7 mouse cellular contexts compared by ENCODE assay signal in genomic region chr10:127621191-127622056, GRCm38 (mm10). TPM values are rescaled to one million over a fixed set of nuclear protein-coding genes. Genes with fewer than 3 reads are reported as not detected.
DNase-seq lines count a peak whose midpoint lies in the region; ATAC-seq lines count a peak whose summit lies in the region.

No protein-coding gene starts in this region.

- H3K27me3 ChIP-seq in limb, embryonic 11.5 days (ENCODE audit: control insufficient read depth, insufficient read depth, low read length) = no peaks in the 10 kb centered on the region
- H3K27me3 ChIP-seq in midbrain, embryonic 13.5 days = no peaks in the 10 kb centered on the region

- peaks cover 33% of the 10 kb centered on the region for H3K4me1 ChIP-seq in limb, embryonic 11.5 days (ENCODE audit: control insufficient read depth, insufficient read depth, low read length)
- peaks cover 45% of the 10 kb centered on the region for H3K4me1 ChIP-seq in midbrain, embryonic 13.5 days (replicated peaks)

- no peaks in the 10 kb centered on the region for H3K9me3 ChIP-seq in limb, embryonic 11.5 days (ENCODE audit: control insufficient read depth, low read length)
- no peaks in the 10 kb centered on the region for H3K9me3 ChIP-seq in midbrain, embryonic 13.5 days

- H3K27ac ChIP-seq in limb, embryonic 11.5 days (replicated peaks; ENCODE audit: low read depth, low read length) = peak overlapping the region; percentile 96
- peak overlapping the region; percentile 94 for H3K27ac ChIP-seq in midbrain, embryonic 13.5 days

- under 1% methylated on average over 36 of the region's 39 CpGs for WGBS in limb, embryonic 11.5 days
- WGBS in midbrain, embryonic 13.5 days = 0% methylated on average over 37 of the region's 39 CpGs

- no peaks in the 10 kb centered on the region for H3K36me3 ChIP-seq in limb, embryonic 11.5 days (ENCODE audit: control insufficient read depth, insufficient read depth, low read length)
- no peaks in the 10 kb centered on the region for H3K36me3 ChIP-seq in midbrain, embryonic 13.5 days

- H3K4me3 ChIP-seq in limb, embryonic 11.5 days (ENCODE audit: low read depth, low read length) = peak overlapping the region; percentile 85
- H3K4me3 ChIP-seq in midbrain, embryonic 13.5 days (replicated peaks) = peak overlapping the region; percentile 91

- DNase-seq in adrenal gland, postnatal 10 days = peak; percentile 93
- peak; percentile 92 for DNase-seq in embryo, embryonic 9.5 days (ENCODE audit: extremely low spot score)
- peak; percentile 82 to 91 for DNase-seq in gastrocnemius, postnatal 4 days (ENCODE audit: low spot score in 2 of 2)
- DNase-seq in kidney, adult 11 months = peak; percentile 94
- peak; percentile 90 for DNase-seq in limb, embryonic 11.5 days (ENCODE audit: low spot score)
- peak; percentile 51 to 62 for DNase-seq in spleen, postnatal 36 days (ENCODE audit: low spot score in 2 of 2)

- H3K4me2 ChIP-seq in limb, embryonic 11.5 days (ENCODE audit: low read depth, severe bottlenecking) = peak overlapping the region; percentile 93
- H3K4me2 ChIP-seq in midbrain, embryonic 13.5 days (replicated peaks) = peak overlapping the region; percentile 84

- peak; percentile 87 for ATAC-seq in limb, embryonic 11.5 days (ENCODE audit: insufficient number of reproducible peaks, low FRiP score, low TSS enrichment, low read depth)
- ATAC-seq in midbrain, embryonic 13.5 days = peak; percentile 88

- H3K9ac ChIP-seq in limb, embryonic 11.5 days (ENCODE audit: low read length) = peak overlapping the region; percentile 78
- peak overlapping the region; percentile 97 for H3K9ac ChIP-seq in midbrain, embryonic 13.5 days (replicated peaks)

RNA-seq across cellular contexts. Expression of gene Lrp1, which starts 0.5 kb away (rescaled TPM):
- total RNA-seq in adrenal gland, postnatal 10 days (2021) = 100 to 1,000 TPM; 170 to 208 TPM
- 100 to 1,000 TPM; 184 to 193 TPM for total RNA-seq in gastrocnemius, postnatal 4 days (2021)
- polyA plus RNA-seq in limb, embryonic 11.5 days (2014; fragmentation: Nextera tagmentation; extraction: Ambion mirVana) = 57.6 and 63.2 TPM in 2 replicates
- 98.2 and 99.4 TPM in 2 replicates for polyA plus RNA-seq in midbrain, embryonic 13.5 days (2015; fragmentation: Nextera tagmentation; extraction: Ambion mirVana)

RNA-seq across cellular contexts. Expression of gene Stat6, which starts 21.4 kb away (rescaled TPM):
- total RNA-seq in adrenal gland, postnatal 10 days (2021) = 10 to 100 TPM; 64.7 to 67.8 TPM
- 10 to 100 TPM; 25.9 to 27.0 TPM for total RNA-seq in gastrocnemius, postnatal 4 days (2021)
- polyA plus RNA-seq in limb, embryonic 11.5 days (2014; fragmentation: Nextera tagmentation; extraction: Ambion mirVana) = 5.7 and 7.2 TPM in 2 replicates
- polyA plus RNA-seq in midbrain, embryonic 13.5 days (2015; fragmentation: Nextera tagmentation; extraction: Ambion mirVana) = 3.8 and 4.3 TPM in 2 replicates

RNA-seq across cellular contexts. Expression of gene Nemp1, which starts 45.3 kb away (rescaled TPM):
- 1 to 10 TPM; 7.8 to 9.4 TPM for total RNA-seq in adrenal gland, postnatal 10 days (2021)
- 1 to 10 TPM; 6.0 to 7.3 TPM for total RNA-seq in gastrocnemius, postnatal 4 days (2021)
- 12.5 and 15.0 TPM in 2 replicates for polyA plus RNA-seq in limb, embryonic 11.5 days (2014; fragmentation: Nextera tagmentation; extraction: Ambion mirVana)
- 4.6 and 4.8 TPM in 2 replicates for polyA plus RNA-seq in midbrain, embryonic 13.5 days (2015; fragmentation: Nextera tagmentation; extraction: Ambion mirVana)

RNA-seq across cellular contexts. Expression of gene Nab2, which starts 46.9 kb away (rescaled TPM):
- 10 to 100 TPM; 19.0 to 24.8 TPM for total RNA-seq in adrenal gland, postnatal 10 days (2021)
- total RNA-seq in gastrocnemius, postnatal 4 days (2021) = 10 to 100 TPM; 14.5 to 14.8 TPM
- polyA plus RNA-seq in limb, embryonic 11.5 days (2014; fragmentation: Nextera tagmentation; extraction: Ambion mirVana) = 12.7 and 13.1 TPM in 2 replicates
- polyA plus RNA-seq in midbrain, embryonic 13.5 days (2015; fragmentation: Nextera tagmentation; extraction: Ambion mirVana) = 1.2 and 1.8 TPM in 2 replicates

Comparison
In these comparisons a context has a peak if more than half of its experiments do, and no peak if none do; other contexts are left out.
1. Peak in every context shown above with its lines: DNase-seq, ATAC-seq, H3K4me3 ChIP-seq and H3K27ac ChIP-seq.